Mouse (Mus musculus): ENCODE measurements around the gene Gfm1. TPM values are rescaled to one million over a fixed set of nuclear protein-coding genes. Genes with fewer than 3 reads are reported as not detected.

Gene Gfm1
- polyA plus RNA-seq, 1 experiment from 2014 or later: 59.7 TPM

Other genes with a start within 250 kb of the Gfm1 start
- 6.8 and 9.1 TPM in 2 replicates for gene Mlf1, start 56.0 kb upstream of the Gfm1 start, polyA plus RNA-seq (2015; fragmentation: Nextera tagmentation; extraction: Ambion mirVana)
- not detected in 2 replicates for gene Gm17402, start 54.9 kb upstream of the Gfm1 start, polyA plus RNA-seq (2015; fragmentation: Nextera tagmentation; extraction: Ambion mirVana)
- gene Lxn, start 33.8 kb downstream of the Gfm1 start, polyA plus RNA-seq (2015; fragmentation: Nextera tagmentation; extraction: Ambion mirVana): 86.8 and 92.4 TPM in 2 replicates
- 0.67 and 0.95 TPM in 2 replicates for gene Rarres1, start 85.4 kb downstream of the Gfm1 start, polyA plus RNA-seq (2015; fragmentation: Nextera tagmentation; extraction: Ambion mirVana)
- gene Mfsd1, start 152.6 kb downstream of the Gfm1 start, polyA plus RNA-seq (2015; fragmentation: Nextera tagmentation; extraction: Ambion mirVana): 52.0 and 54.8 TPM in 2 replicates